Comparison of ENCODE assay signal across 9 mouse cellular contexts in the genomic region with DNA sequence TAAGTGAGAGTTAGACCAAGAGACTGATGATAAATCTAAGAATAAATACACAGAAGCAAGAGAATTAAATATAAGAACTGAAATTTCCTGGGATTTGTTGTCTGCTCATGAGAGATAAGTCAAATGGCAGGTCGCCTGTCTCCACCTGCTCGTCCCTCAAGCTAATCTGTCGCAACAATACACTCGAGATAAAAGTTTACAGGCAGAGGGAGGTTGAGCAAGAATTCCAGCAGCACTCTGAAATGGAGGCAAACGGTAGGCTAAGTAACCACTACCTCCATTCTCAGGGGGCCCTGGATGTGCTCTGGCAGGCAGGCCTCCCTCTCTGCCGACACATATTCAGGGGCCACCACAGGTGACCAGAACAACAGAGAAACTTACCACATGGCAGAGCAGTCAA. TPM values are rescaled to one million over a fixed set of nuclear protein-coding genes. Genes with fewer than 3 reads are reported as not detected.
DNase-seq lines count a peak whose midpoint lies in the region; ATAC-seq and TF ChIP-seq lines count a peak whose summit lies in the region.
"Had no signal": no experiment of that assay in that cellular context is flagged by ENCODE, and none has a peak within 500 bp of the region (broad histone marks: within the 10 kb centered on the region; RNA-seq: fewer than 3 reads in every experiment).

No protein-coding gene starts in this region.

- ATAC-seq in lung, embryonic 14.5 days (ENCODE audit: insufficient read depth): no peak
- no peak for ATAC-seq in embryonic facial prominence, embryonic 12.5 days (ENCODE audit: insufficient number of reproducible peaks, insufficient read depth, low FRiP score, low TSS enrichment)
- ATAC-seq in limb, embryonic 11.5 days (ENCODE audit: insufficient number of reproducible peaks, low FRiP score, low TSS enrichment, low read depth): no peak
- peak; percentile 38 for ATAC-seq in megakaryocyte-erythroid progenitor cell, adult 5-6 weeks (replicated peaks; ENCODE audit: low FRiP score, low TSS enrichment, poor library complexity, severe bottlenecking)

- H3K4me2 ChIP-seq in lung, embryonic 14.5 days: no peak overlapping the region
- no peak overlapping the region for H3K4me2 ChIP-seq in embryonic facial prominence, embryonic 12.5 days (replicated peaks)
- H3K4me2 ChIP-seq in limb, embryonic 11.5 days (ENCODE audit: low read depth, severe bottlenecking): no peak overlapping the region

- H3K27me3 ChIP-seq in lung, embryonic 14.5 days (ENCODE audit: insufficient read depth, low read length): no peaks in the 10 kb centered on the region
- no peaks in the 10 kb centered on the region for H3K27me3 ChIP-seq in embryonic facial prominence, embryonic 12.5 days
- H3K27me3 ChIP-seq in limb, embryonic 11.5 days (ENCODE audit: control insufficient read depth, insufficient read depth, low read length): no peaks in the 10 kb centered on the region

- peak overlapping the region; percentile 95 for H3K27ac ChIP-seq in lung, embryonic 14.5 days (ENCODE audit: low read depth)
- peak overlapping the region; percentile 52; the same call in 1 of the 2 replicates for H3K27ac ChIP-seq in embryonic facial prominence, embryonic 12.5 days
- H3K27ac ChIP-seq in limb, embryonic 11.5 days (replicated peaks; ENCODE audit: low read depth, low read length): 0 out of 2 replicates have a peak overlapping the region, but pooled peaks have one; percentile 51

- no peaks in the 10 kb centered on the region for H3K36me3 ChIP-seq in lung, embryonic 14.5 days (ENCODE audit: insufficient read depth)
- H3K36me3 ChIP-seq in embryonic facial prominence, embryonic 12.5 days: no peaks in the 10 kb centered on the region
- no peaks in the 10 kb centered on the region for H3K36me3 ChIP-seq in limb, embryonic 11.5 days (ENCODE audit: control insufficient read depth, insufficient read depth, low read length)

- 32% methylated on average over 6 of the region's 6 CpGs for WGBS in lung, embryonic 14.5 days
- 47% methylated on average over 6 of the region's 6 CpGs for WGBS in embryonic facial prominence, embryonic 12.5 days
- WGBS in limb, embryonic 11.5 days: 42% methylated on average over 6 of the region's 6 CpGs

- H3K4me3 ChIP-seq in lung, embryonic 14.5 days (ENCODE audit: low read depth, low read length): no peak overlapping the region
- no peak overlapping the region for H3K4me3 ChIP-seq in embryonic facial prominence, embryonic 12.5 days
- H3K4me3 ChIP-seq in limb, embryonic 11.5 days (ENCODE audit: low read depth, low read length): no peak overlapping the region

- no peak for DNase-seq in lung, embryonic 14.5 days
- DNase-seq in lung, postnatal 14 days: no peak
- DNase-seq in limb, embryonic 11.5 days (ENCODE audit: low spot score): no peak
- DNase-seq in gastrocnemius, adult 18-20 months (ENCODE audit: low spot score): no peak
- no peak for DNase-seq in Muller cell, postnatal 12 days (ENCODE audit: inconsistent ontology term)
- DNase-seq: adrenal gland, adult 2 months; embryo, embryonic 11 days had no signal

- H3K9ac ChIP-seq in lung, embryonic 14.5 days: no peak overlapping the region
- H3K9ac ChIP-seq in embryonic facial prominence, embryonic 12.5 days: no peak overlapping the region
- H3K9ac ChIP-seq in limb, embryonic 11.5 days (ENCODE audit: low read length): no peak overlapping the region

- peaks cover 50% of the 10 kb centered on the region for H3K4me1 ChIP-seq in lung, embryonic 14.5 days (ENCODE audit: insufficient read depth)
- peaks cover 50% of the 10 kb centered on the region for H3K4me1 ChIP-seq in embryonic facial prominence, embryonic 12.5 days
- peaks cover 41% of the 10 kb centered on the region for H3K4me1 ChIP-seq in limb, embryonic 11.5 days (ENCODE audit: control insufficient read depth, insufficient read depth, low read length)

- no peaks in the 10 kb centered on the region for H3K9me3 ChIP-seq in lung, embryonic 14.5 days (ENCODE audit: low read depth, low read length)
- no peaks in the 10 kb centered on the region for H3K9me3 ChIP-seq in embryonic facial prominence, embryonic 12.5 days
- H3K9me3 ChIP-seq in limb, embryonic 11.5 days (ENCODE audit: control insufficient read depth, low read length): no peaks in the 10 kb centered on the region

- TF ChIP-seq CTCF in lung, embryonic 14.5 days (IDR thresholded peaks at IDR 0.05; ENCODE audit: low read depth): no peak

RNA-seq across cellular contexts. Expression of gene Fignl1, which starts 26.6 kb away (rescaled TPM):
- polyA plus RNA-seq in lung, embryonic 14.5 days (2014; fragmentation: Nextera tagmentation; extraction: Ambion mirVana): 97.5 and 102 TPM in 2 replicates
- polyA plus RNA-seq in embryonic facial prominence, embryonic 12.5 days (2016; fragmentation: Nextera tagmentation; extraction: Ambion mirVana): 66.9 and 71.1 TPM in 2 replicates
- polyA plus RNA-seq in limb, embryonic 11.5 days (2014; fragmentation: Nextera tagmentation; extraction: Ambion mirVana): 96.7 and 102 TPM in 2 replicates
- 59.5 and 80.1 TPM in 2 replicates for total RNA-seq in megakaryocyte-erythroid progenitor cell, adult 5-6 weeks (2014; fragmentation: Nextera tagmentation)
- total RNA-seq in megakaryocyte-erythroid progenitor cell, adult 5-6 weeks (2017): 89.0 and 110 TPM in 2 replicates
- total RNA-seq in gastrocnemius, adult 18-20 months (2021): under 1 TPM; 0.14 to 0.18 TPM
